Mouse (Mus musculus): ENCODE measurements around the gene Tns1. TPM values are rescaled to one million over a fixed set of nuclear protein-coding genes. Genes with fewer than 3 reads are reported as not detected.

Tns1 gene
- polyA plus RNA-seq, 1 experiment from 2014 or later, result 137 TPM

DNA sequence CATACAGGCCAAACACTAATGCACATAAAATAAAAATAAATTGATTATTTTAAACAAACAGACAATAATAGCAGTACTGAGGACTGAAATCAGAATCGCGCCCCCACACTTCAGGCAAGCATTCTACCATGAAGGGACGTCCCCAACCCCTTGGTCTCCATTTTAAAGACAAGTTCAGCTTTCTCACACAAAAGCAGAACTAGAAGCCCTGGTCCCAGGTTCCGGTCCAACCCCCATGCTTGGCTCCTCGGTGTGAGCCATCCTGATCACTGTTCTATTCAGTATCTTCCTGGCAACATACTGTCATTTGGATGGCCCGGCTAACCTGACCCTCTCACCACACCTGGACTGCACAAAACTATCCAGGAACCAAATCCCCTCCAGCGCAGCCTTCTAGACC lies 38.7 kb downstream of the Tns1 start:
- Histone ChIP-seq H3K36me3 (ENCODE audit: control insufficient read depth, insufficient read depth, low read length) (no peaks in the 10 kb centered on the region), H3K4me3 (ENCODE audit: low read length) (no peak overlapping the region), H3K9ac (ENCODE audit: low read length) (no peak overlapping the region), H3K27ac (ENCODE audit: low read length) (no peak overlapping the region), H3K4me1 (replicated peaks; ENCODE audit: control insufficient read depth, insufficient read depth, low read length) (peaks cover 42% of the 10 kb centered on the region), H3K9me3 (ENCODE audit: control insufficient read depth, low read length) (no peaks in the 10 kb centered on the region), H3K4me2 (ENCODE audit: low read depth, low read length) (no peak overlapping the region), H3K27me3 (ENCODE audit: control insufficient read depth, insufficient read depth, low read depth, low read length) (no peaks in the 10 kb centered on the region)
- 88% methylated on average over 7 of the region's 7 CpGs for WGBS
- no peak for ATAC-seq (ENCODE audit: low read depth)

DNA sequence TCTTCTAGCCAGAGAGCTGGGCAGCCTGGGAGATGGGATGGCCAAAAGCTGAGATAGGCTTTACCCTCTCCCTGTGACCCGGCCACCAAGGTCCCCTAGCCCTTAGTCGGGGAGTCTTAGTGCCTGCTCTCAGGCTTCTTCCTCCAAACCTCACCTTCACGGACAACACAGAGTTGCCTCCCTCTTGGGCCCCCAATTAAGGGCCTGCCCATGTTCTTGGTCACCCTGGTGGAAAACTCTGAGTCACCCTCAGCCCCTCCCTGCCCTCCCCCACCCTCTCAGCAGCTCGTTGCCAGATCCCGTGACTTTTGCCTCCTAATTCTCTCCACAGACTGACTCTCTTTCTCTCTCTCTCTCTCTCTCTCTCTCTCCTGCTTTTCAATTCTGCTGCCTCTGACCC lies 39.5 kb downstream of the Tns1 start:
- Histone ChIP-seq H3K27ac (ENCODE audit: low read length) (peak overlapping the region; percentile 72), H3K9me3 (ENCODE audit: control insufficient read depth, low read length) (no peaks in the 10 kb centered on the region), H3K9ac (ENCODE audit: low read length) (peak overlapping the region; percentile 37), H3K27me3 (ENCODE audit: control insufficient read depth, insufficient read depth, low read depth, low read length) (no peaks in the 10 kb centered on the region), H3K4me1 (replicated peaks; ENCODE audit: control insufficient read depth, insufficient read depth, low read length) (peaks cover 39% of the 10 kb centered on the region), H3K4me2 (ENCODE audit: low read depth, low read length) (no peak overlapping the region), H3K36me3 (ENCODE audit: control insufficient read depth, insufficient read depth, low read length) (no peaks in the 10 kb centered on the region), H3K4me3 (ENCODE audit: low read length) (no peak overlapping the region)
- WGBS, result 50% methylated on average over 5 of the region's 5 CpGs
- ATAC-seq (ENCODE audit: low read depth), result no peak

DNA sequence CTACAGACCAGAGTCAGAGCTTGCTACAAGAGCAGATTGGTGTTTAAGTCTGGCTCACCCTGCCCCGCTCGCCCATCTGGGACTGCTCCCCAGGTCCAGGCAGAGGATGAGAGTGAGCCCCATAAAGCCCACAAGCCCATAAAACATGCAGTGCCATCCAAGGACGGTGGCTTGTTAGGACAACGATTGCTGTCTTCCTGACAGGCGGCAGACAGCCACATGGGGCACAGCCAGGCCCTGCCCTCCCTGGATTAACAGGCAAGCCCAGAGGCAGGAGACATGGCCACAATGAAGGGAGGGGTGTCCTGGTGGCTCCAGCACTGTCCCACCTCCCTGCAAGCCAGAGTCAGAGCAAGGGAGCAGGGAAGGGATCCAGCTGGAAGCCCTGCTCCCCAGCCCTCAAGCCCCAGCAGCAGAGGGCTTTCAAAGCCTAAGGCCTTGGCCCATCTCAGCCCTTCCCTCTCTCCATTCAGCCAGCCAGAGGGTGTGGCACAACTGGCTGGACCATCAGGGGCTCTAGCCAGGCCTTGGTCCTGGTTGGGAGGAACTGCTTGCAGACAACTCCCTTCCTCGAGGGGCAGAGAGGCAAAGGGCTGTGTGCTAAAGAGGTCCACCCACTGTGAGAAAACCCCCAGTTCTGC lies 40.1 kb downstream of the Tns1 start:
- Histone ChIP-seq H3K4me3 (ENCODE audit: low read length) (no peak overlapping the region), H3K4me1 (replicated peaks; ENCODE audit: control insufficient read depth, insufficient read depth, low read length) (peaks cover 35% of the 10 kb centered on the region), H3K36me3 (ENCODE audit: control insufficient read depth, insufficient read depth, low read length) (no peaks in the 10 kb centered on the region), H3K27me3 (ENCODE audit: control insufficient read depth, insufficient read depth, low read depth, low read length) (no peaks in the 10 kb centered on the region), H3K4me2 (ENCODE audit: low read depth, low read length) (no peak overlapping the region), H3K27ac (ENCODE audit: low read length) (peak overlapping the region; percentile 72), H3K9me3 (ENCODE audit: control insufficient read depth, low read length) (no peaks in the 10 kb centered on the region), H3K9ac (ENCODE audit: low read length) (peak overlapping the region; percentile 37)
- ATAC-seq (ENCODE audit: low read depth), result peak; percentile 41
- 52% methylated on average over 6 of the region's 6 CpGs for WGBS

GRCm38 (mm10) chr1:74082841-74083463 lies 41.3 kb downstream of the Tns1 start:
- peak; percentile 49 for ATAC-seq (ENCODE audit: low read depth)
- no peaks in the 10 kb centered on the region for H3K36me3 ChIP-seq (ENCODE audit: control insufficient read depth, insufficient read depth, low read length)
- no peaks in the 10 kb centered on the region for H3K27me3 ChIP-seq (ENCODE audit: control insufficient read depth, insufficient read depth, low read depth, low read length)
- WGBS, result 11% methylated on average over 6 of the region's 6 CpGs
- no peak overlapping the region for H3K4me2 ChIP-seq (ENCODE audit: low read depth, low read length)
- H3K4me3 ChIP-seq (ENCODE audit: low read length), result no peak overlapping the region
- H3K27ac ChIP-seq (ENCODE audit: low read length), result peak overlapping the region; percentile 72
- peaks cover 35% of the 10 kb centered on the region for H3K4me1 ChIP-seq (replicated peaks; ENCODE audit: control insufficient read depth, insufficient read depth, low read length)
- H3K9me3 ChIP-seq (ENCODE audit: control insufficient read depth, low read length), result no peaks in the 10 kb centered on the region
- H3K9ac ChIP-seq (ENCODE audit: low read length), result no peak overlapping the region

GRCm38 (mm10) chr1:74081573-74081989 lies 42.7 kb downstream of the Tns1 start:
- Histone ChIP-seq H3K4me1 (replicated peaks; ENCODE audit: control insufficient read depth, insufficient read depth, low read length) (peaks cover 35% of the 10 kb centered on the region), H3K27ac (ENCODE audit: low read length) (peak overlapping the region; percentile 47), H3K27me3 (ENCODE audit: control insufficient read depth, insufficient read depth, low read depth, low read length) (no peaks in the 10 kb centered on the region), H3K9ac (ENCODE audit: low read length) (0 out of 2 replicates have a peak overlapping the region, but pooled peaks have one; percentile 44), H3K9me3 (ENCODE audit: control insufficient read depth, low read length) (no peaks in the 10 kb centered on the region), H3K4me2 (ENCODE audit: low read depth, low read length) (no peak overlapping the region), H3K4me3 (ENCODE audit: low read length) (no peak overlapping the region), H3K36me3 (ENCODE audit: control insufficient read depth, insufficient read depth, low read length) (no peaks in the 10 kb centered on the region)
- 2% methylated on average over 2 of the region's 2 CpGs for WGBS
- peak; percentile 13 for ATAC-seq (ENCODE audit: low read depth)

GRCm38 (mm10) chr1:74077353-74077752 lies 46.9 kb downstream of the Tns1 start:
- no peak overlapping the region for H3K4me3 ChIP-seq (ENCODE audit: low read length)
- no peaks in the 10 kb centered on the region for H3K27me3 ChIP-seq (ENCODE audit: control insufficient read depth, insufficient read depth, low read depth, low read length)
- peaks cover 18% of the 10 kb centered on the region for H3K4me1 ChIP-seq (replicated peaks; ENCODE audit: control insufficient read depth, insufficient read depth, low read length)
- ATAC-seq (ENCODE audit: low read depth), result peak; percentile 35; the same call in 1 of the 2 replicates
- no peaks in the 10 kb centered on the region for H3K36me3 ChIP-seq (ENCODE audit: control insufficient read depth, insufficient read depth, low read length)
- H3K9me3 ChIP-seq (ENCODE audit: control insufficient read depth, low read length), result no peaks in the 10 kb centered on the region
- 0% methylated on average over 2 of the region's 2 CpGs for WGBS
- H3K27ac ChIP-seq (ENCODE audit: low read length), result no peak overlapping the region
- H3K9ac ChIP-seq (ENCODE audit: low read length), result peak overlapping the region; percentile 25; the same call in 1 of the 2 replicates
- no peak overlapping the region for H3K4me2 ChIP-seq (ENCODE audit: low read depth, low read length)

DNA sequence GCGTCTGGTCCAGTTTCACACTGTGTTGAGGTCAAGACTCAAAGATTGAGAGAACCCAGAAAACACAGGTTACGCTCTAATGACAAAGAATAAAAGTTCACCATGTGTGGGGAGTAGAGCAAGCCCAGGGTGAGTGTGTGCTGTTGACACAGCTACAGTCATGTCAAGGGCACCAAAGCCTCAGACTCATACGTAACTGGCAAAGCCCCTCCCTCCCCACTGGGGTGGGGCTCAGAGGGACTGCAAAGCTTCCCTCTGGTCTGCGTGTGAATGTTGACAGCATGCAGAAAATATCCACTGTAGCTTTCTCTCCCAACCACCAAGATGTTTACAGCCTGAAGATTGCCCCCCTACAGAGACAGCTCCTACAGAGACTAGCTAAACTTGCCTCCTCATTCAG lies 48.0 kb downstream of the Tns1 start:
- H3K4me1 ChIP-seq (replicated peaks; ENCODE audit: control insufficient read depth, insufficient read depth, low read length), result peaks cover 7% of the 10 kb centered on the region
- no peaks in the 10 kb centered on the region for H3K27me3 ChIP-seq (ENCODE audit: control insufficient read depth, insufficient read depth, low read depth, low read length)
- H3K4me3 ChIP-seq (ENCODE audit: low read length), result no peak overlapping the region
- 57% methylated on average over 4 of the region's 4 CpGs for WGBS
- no peak overlapping the region for H3K27ac ChIP-seq (ENCODE audit: low read length)
- no peaks in the 10 kb centered on the region for H3K36me3 ChIP-seq (ENCODE audit: control insufficient read depth, insufficient read depth, low read length)
- no peaks in the 10 kb centered on the region for H3K9me3 ChIP-seq (ENCODE audit: control insufficient read depth, low read length)
- H3K9ac ChIP-seq (ENCODE audit: low read length), result no peak overlapping the region
- H3K4me2 ChIP-seq (ENCODE audit: low read depth, low read length), result no peak overlapping the region
- ATAC-seq (ENCODE audit: low read depth), result no peak

GRCm38 (mm10) chr1:74074693-74075485 lies 49.4 kb downstream of the Tns1 start:
- no peak overlapping the region for H3K4me3 ChIP-seq (ENCODE audit: low read length)
- no peaks in the 10 kb centered on the region for H3K9me3 ChIP-seq (ENCODE audit: control insufficient read depth, low read length)
- WGBS, result 74% methylated on average over 7 of the region's 7 CpGs
- peaks cover 13% of the 10 kb centered on the region for H3K4me1 ChIP-seq (replicated peaks; ENCODE audit: control insufficient read depth, insufficient read depth, low read length)
- H3K36me3 ChIP-seq (ENCODE audit: control insufficient read depth, insufficient read depth, low read length), result no peaks in the 10 kb centered on the region
- H3K27ac ChIP-seq (ENCODE audit: low read length), result peak overlapping the region; percentile 41
- no peaks in the 10 kb centered on the region for H3K27me3 ChIP-seq (ENCODE audit: control insufficient read depth, insufficient read depth, low read depth, low read length)
- ATAC-seq (ENCODE audit: low read depth), result peak; percentile 8; the same call in 1 of the 2 replicates
- H3K4me2 ChIP-seq (ENCODE audit: low read depth, low read length), result no peak overlapping the region
- no peak overlapping the region for H3K9ac ChIP-seq (ENCODE audit: low read length)

GRCm38 (mm10) chr1:74073791-74074190 lies 50.5 kb downstream of the Tns1 start:
- 66% methylated on average over 6 of the region's 6 CpGs for WGBS
- no peak overlapping the region for H3K27ac ChIP-seq (ENCODE audit: low read length)
- no peaks in the 10 kb centered on the region for H3K9me3 ChIP-seq (ENCODE audit: control insufficient read depth, low read length)
- H3K4me3 ChIP-seq (ENCODE audit: low read length), result no peak overlapping the region
- peaks cover 23% of the 10 kb centered on the region for H3K4me1 ChIP-seq (replicated peaks; ENCODE audit: control insufficient read depth, insufficient read depth, low read length)
- no peak for ATAC-seq (ENCODE audit: low read depth)
- no peaks in the 10 kb centered on the region for H3K36me3 ChIP-seq (ENCODE audit: control insufficient read depth, insufficient read depth, low read length)
- no peak overlapping the region for H3K9ac ChIP-seq (ENCODE audit: low read length)
- no peaks in the 10 kb centered on the region for H3K27me3 ChIP-seq (ENCODE audit: control insufficient read depth, insufficient read depth, low read depth, low read length)
- no peak overlapping the region for H3K4me2 ChIP-seq (ENCODE audit: low read depth, low read length)
